Mouse (Mus musculus) E14TG2a.4 (cell line): ENCODE measurements around the gene Fbxo3.

Experiments
- CTCF ChIP-seq: conservative IDR thresholded peaks from 2 replicates; pipeline ENCODE4 v1.5.1; 2014; ENCODE audit warnings: low read length
- POU5F1 ChIP-seq: IDR thresholded peaks from 2 replicates; pipeline ENCODE4 v1.6.1; 2014; ENCODE audit warnings: low read length, borderline replicate concordance

DNA sequence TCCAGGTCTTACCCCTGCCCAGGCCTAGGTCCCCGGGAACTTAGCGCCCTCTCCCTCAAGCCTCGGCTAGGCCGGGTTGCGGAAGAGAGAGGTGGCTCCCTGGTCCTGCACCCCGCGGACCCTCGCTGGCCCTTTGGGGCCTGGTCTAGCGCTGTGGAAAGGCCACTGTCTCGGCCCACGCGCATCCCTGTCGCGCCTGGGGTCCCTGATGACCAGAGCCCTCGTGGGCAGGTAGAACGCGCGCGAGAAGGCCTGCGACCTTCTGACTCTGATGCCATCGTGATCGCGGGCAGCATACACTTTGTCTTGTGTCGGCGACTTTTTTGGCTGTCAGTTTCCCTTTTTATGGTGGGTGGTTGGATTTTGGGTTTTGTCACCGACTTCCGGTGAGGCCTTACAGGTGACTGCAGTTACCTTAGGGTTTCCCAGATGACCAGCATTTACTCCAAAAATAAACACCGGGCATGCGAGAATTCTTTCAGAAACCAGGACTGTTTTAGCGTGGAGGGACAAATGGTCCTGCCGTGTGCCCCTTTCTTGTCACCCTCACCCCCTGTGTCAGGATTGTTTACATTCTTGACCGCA is 710 bp downstream of the Fbxo3 start, which contains the start of gene 4931422A03Rik:
- TF ChIP-seq CTCF (no peak), POU5F1 (no peak)
